Mouse (Mus musculus) cerebellum, adult 2 months (tissue): Measurements from ENCODE around the gene Prss29.

Experiments
- CTCF ChIP-seq: fragments of 200-500 bp; IDR thresholded peaks from 2 replicates; pipeline ENCODE4 v1.5.1; 2011; ENCODE audit warnings: low read depth, mild to moderate bottlenecking, control low read depth, low read length, moderate library complexity, borderline replicate concordance; ENCODE audit not compliant: insufficient read depth
- POLR2A ChIP-seq: fragments of 200-500 bp; IDR thresholded peaks from 2 replicates; pipeline ENCODE4 v1.6.1; 2011; ENCODE audit warnings: low read length, control low read depth, borderline replicate concordance; ENCODE audit not compliant: insufficient read depth

DNA sequence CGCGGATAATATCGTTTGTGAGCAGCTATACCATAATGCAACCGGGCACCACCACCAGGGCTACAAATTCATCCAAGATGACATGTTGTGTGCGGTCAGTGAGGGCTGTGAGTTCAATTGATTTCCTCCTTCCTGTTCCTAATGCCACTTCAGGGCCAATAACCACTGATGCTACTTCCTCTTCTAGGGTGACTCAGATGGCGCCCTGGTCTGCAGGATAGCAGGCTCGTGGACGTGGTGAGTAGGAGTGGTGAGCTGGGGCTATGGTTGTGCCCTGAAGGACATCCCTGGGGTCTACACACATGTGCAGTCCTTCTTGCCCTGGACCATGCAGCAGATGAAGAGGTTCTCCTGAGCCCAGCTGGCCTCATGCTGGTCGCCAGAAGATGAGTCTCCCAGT is 13.9 kb downstream of the Prss29 start:
- TF ChIP-seq CTCF (no peak), POLR2A (no peak)
